Mouse (Mus musculus) lung, adult 2 months (tissue): ENCODE measurements at regions not wholly inside any gene's neighbourhood (a gene's known extent, or its start where the extent isn't known, plus 50 kb on each side); places are given as distances from the start of the nearest gene placed in this dataset.

Source experiments
- DNase-seq: peaks from one replicate; pipeline ENCODE4 v3.0.0; 2022
- H3K4me1 ChIP-seq: fragments of 200-500 bp; 2 replicates; pipeline ENCODE4 v1.6.1; 2011; ENCODE audit warnings: low read length; ENCODE audit not compliant: control insufficient read depth, insufficient read depth
- H3K4me3 ChIP-seq: fragments of 200-500 bp; replicated peaks from 2 replicates; pipeline ENCODE3; 2011; ENCODE audit warnings: low read depth, mild to moderate bottlenecking, control low read depth, low read length; ENCODE audit errors: extremely low read depth
- CTCF ChIP-seq: fragments of 200-500 bp; IDR thresholded peaks from 2 replicates; pipeline ENCODE4 v1.5.1; 2011; ENCODE audit warnings: mild to moderate bottlenecking, low read length, control low read depth; ENCODE audit not compliant: insufficient read depth
- POLR2A ChIP-seq: fragments of 200-500 bp; IDR thresholded peaks from 2 replicates; pipeline ENCODE4 v1.6.1; 2011; ENCODE audit warnings: low read depth, mild to moderate bottlenecking, control low read depth, low read length, borderline replicate concordance; ENCODE audit errors: extremely low read depth
- WGBS: fragments of 180-500 bp; shearing (Covaris S2); methylation state at CpG from one replicate; pipeline ENCODE4 v1.1.7; 2018; 5-methylcytosine and 5-hydroxymethylcytosine counted together

DNA sequence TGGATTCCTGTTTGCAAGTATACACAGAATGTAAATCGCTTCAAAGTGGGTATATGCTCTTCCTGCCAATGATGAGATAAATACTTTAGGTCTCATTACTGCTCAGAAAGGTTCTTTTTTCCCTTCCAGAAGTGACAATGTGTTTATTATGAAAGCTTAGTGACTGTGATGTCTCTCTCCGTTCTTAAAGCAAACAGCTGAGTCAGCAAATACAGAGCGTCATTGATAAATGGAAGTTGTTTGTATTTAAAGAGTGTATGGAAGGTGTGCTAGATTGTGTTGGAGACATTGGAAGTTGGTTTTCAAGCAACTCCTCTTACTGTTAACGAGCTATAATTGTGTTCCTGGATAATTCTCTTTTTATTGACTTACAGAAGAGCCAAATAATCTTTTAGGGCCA lies 408.0 kb downstream of the Prr30 start:
- DNase-seq = no peak
- Histone ChIP-seq H3K4me3 (no peak overlapping the region), H3K4me1 (no peaks in the 10 kb centered on the region)
- TF ChIP-seq CTCF = no peak
- 53% methylated on average over 4 of the region's 4 CpGs for WGBS

DNA sequence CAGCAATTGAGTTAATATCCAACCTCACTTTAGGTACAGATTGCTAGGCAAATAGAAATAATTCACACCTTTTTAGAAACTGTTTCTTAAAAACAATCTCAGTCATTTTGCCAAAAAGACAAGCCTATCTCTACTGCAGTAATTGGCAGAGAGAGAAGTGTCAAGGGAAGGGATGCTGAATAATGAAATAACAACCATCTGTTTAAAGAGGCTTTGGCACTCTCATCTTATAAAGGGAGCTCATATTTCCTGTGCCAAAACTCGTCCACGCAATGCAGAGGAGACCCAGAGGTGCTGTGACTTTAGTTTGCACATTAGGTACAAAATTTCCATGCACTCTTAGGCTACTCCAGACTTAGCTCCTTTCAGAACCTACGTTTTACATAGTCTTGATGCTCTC lies 418.2 kb downstream of the Prr30 start:
- Histone ChIP-seq H3K4me3 (no peak overlapping the region), H3K4me1 (no peaks in the 10 kb centered on the region)
- DNase-seq = no peak
- WGBS = 57% methylated on average over 3 of the region's 3 CpGs
- TF ChIP-seq POLR2A (no peak), CTCF (no peak)

DNA sequence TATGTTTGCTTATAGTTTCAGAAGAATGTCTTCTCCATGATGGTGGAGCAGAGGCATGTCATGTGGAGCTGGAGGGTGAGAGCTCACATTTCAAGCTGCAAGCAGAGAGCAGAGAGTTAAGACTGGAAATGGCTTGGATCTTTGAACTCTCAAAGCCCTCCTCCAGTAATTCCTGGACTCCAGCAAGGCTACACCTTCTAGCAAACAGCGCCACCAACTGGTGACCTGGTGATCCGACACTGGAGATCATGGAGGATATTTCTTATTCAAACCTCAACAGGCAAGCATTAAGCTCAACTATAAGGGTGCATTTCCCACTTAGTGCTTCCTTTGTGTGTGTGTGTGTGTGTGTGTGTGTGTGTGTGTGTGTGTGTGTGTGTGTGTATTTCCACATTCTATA lies 446.2 kb downstream of the Prr30 start:
- Histone ChIP-seq H3K4me1 (no peaks in the 10 kb centered on the region), H3K4me3 (no peak overlapping the region)
- 47% methylated on average over 2 of the region's 2 CpGs for WGBS
- DNase-seq = no peak
- TF ChIP-seq POLR2A (no peak), CTCF (peak; percentile 32; the same call in 1 of the 2 replicates)

DNA sequence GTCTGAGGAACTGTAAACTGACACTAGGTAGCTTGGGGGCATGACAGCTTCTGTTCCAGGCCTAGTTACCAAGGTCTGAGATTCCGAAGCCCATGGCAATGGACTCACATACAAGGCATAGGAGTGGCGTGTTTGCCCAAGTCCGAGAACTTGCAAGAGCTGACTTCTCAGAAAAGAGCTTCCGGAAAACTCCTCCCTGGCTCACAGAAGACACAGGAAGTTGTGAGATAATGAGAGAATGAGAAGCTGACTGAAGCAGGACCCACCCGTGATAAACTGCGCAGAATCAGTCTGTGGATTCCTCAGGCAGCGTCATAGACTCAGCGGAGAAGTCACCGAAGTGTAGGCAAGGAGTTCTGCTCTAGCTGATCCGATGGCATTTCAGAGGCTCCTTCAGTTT lies 447.4 kb downstream of the Prr30 start:
- no peak for DNase-seq
- no peak for TF ChIP-seq CTCF
- TF ChIP-seq POLR2A = no peak
- 52% methylated on average over 10 of the region's 10 CpGs for WGBS
- Histone ChIP-seq H3K4me1 (no peaks in the 10 kb centered on the region), H3K4me3 (no peak overlapping the region)

DNA sequence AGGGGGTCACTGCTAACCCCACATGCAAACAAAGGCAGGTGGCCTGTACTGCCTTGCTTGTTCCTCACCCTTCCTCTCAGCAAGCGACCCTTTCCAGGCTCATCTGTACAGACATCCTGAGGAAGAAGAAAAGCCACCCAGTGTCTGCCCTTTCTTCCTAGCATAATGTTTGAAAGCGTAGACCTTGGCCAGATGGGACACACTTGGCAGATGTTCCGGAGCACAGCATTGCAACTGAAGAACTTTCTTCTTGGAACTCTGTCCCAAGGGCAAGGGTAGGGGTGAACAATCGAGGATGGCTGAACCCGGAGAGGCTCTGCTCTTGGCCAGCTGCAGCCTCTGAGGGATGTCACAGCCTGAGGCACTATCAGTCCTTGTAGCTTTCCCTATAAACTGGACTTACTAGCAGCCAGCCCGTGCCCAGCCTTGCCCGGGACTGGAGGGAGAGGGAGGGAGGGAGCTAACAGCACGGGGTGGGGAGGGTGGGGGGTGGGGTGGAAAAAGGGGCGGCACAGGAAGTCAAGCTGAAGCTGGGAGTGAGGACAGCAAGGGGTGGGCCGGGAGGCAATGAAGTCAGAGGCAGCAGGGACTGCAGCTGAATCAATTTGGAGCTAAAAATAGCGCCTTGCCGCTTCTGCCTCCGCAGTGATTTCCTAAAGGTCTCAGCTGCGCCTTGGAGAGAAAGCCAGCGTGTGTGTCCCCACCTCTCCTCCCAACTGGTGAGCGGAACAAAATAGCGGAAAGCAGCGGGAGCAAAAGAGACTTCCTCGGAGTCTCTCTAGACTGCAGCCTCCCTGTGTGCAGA lies 450.2 kb downstream of the Prr30 start:
- Histone ChIP-seq H3K4me3 (peak overlapping the region; percentile 55), H3K4me1 (no peaks in the 10 kb centered on the region)
- no peak; the same call in 1 of the 2 replicates for TF ChIP-seq POLR2A
- TF ChIP-seq CTCF = no peak
- peak; percentile 9 for DNase-seq
- WGBS = 6% methylated on average over 19 of the region's 19 CpGs

DNA sequence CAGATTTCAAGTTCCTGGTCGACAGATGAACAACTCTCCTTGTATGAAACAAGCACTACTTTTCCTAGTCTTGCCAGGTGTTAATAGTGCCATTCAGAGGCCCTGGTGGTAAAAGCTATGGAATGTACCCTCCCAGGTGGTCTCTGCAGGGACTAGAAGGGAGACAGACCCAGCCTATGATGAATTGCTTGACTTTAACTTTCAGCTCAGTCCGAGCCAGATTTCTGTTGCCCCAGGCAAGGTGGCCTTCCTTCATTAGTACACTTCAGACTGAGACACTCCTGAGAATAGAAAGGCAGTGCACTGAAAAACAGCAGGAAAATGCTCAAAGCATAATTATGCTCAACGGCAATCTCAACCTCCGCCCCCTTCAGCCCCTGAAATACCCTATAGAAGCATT lies 450.8 kb upstream of the Klf12 start:
- Histone ChIP-seq H3K4me1 (no peaks in the 10 kb centered on the region), H3K4me3 (no peak overlapping the region)
- no peak for DNase-seq
- WGBS = 75% methylated on average over 4 of the region's 4 CpGs
- TF ChIP-seq POLR2A (no peak), CTCF (no peak)

DNA sequence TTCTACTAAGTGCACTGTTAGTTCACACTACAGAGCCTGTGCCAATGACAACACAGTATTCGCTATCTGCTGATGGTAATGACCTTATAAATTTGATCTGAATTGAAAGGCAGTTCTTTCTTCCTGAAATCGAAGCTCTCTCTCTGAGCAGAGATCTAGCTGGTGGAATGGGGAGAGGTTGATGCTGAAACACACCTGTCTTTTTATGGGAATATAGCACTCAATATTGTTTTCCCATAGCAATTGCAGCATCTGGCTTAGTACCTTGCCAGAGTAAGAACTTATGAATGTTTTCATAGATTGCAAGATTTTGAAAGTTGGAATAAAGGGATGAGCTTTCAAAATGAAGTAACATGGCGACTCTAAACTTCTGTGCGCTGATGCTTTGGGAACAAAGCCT lies 444.0 kb upstream of the Klf12 start:
- Histone ChIP-seq H3K4me3 (no peak overlapping the region), H3K4me1 (no peaks in the 10 kb centered on the region)
- no peak for DNase-seq
- no peak for TF ChIP-seq CTCF
- 78% methylated on average over 4 of the region's 4 CpGs for WGBS

DNA sequence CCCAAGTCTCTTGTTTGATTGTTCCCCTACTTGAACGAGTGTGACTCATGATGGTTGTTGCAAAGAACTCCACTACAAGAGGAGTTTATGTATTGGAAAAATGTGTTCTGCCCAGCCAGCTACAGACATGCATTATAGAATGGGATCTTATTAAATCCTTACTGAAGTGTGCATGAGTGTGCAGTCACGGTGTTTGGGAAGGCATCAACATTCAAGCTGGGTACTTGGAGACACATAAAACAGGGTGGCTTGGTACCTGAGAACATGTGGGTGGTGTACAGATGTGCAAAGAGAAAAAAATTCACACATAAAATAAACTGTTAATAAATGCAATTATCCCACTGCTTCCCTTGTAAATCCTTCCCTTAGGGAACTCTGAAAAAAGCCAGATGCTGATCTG lies 443.2 kb upstream of the Klf12 start:
- no peaks in the 10 kb centered on the region for H3K4me1 ChIP-seq
- WGBS = 71% methylated on average over 2 of the region's 2 CpGs
- no peak for DNase-seq
- TF ChIP-seq CTCF (no peak), POLR2A (no peak)
- H3K4me3 ChIP-seq = no peak overlapping the region

DNA sequence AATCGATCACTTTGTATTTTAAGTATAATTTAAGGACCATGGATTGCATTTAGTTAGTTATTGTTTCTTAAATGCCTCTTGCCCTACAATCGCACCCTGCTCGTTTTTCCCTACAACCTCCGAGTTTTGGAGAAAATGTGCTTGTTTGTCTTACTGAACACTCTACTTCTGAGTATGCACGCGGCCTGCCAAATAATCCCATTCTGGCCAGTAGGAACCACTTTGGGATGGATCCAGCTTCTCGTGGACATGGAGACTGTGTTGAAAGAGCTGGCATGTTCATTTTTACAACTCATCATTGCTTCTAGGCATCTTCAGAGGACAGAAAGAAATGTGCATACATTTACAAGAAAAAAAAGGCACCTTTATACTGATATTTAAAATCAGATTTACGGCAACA lies 440.5 kb upstream of the Klf12 start:
- Histone ChIP-seq H3K4me3 (no peak overlapping the region), H3K4me1 (no peaks in the 10 kb centered on the region)
- 34% methylated on average over 8 of the region's 8 CpGs for WGBS
- DNase-seq = no peak
- TF ChIP-seq CTCF (no peak), POLR2A (no peak)

DNA sequence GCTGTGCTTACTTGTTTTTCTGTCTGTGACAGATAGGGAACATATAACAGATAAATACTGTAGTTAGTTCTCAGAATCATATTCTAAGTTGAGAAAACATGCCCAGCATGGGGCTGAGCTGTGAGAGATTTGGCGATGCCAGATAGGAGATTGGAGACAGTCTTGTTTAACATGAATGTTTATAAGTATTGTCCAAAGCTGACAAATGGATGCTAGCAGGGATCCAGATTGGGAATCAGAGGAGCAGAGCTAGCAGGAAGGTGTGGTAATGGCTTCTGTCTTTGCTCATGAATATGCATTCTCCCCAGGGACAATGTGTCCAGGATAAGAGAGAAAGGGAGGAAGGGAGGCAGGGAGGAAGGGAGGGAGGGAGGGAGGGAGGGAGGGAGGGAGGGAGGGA lies 436.2 kb upstream of the Klf12 start:
- no peak for TF ChIP-seq CTCF
- no peak for TF ChIP-seq POLR2A
- Histone ChIP-seq H3K4me1 (no peaks in the 10 kb centered on the region), H3K4me3 (no peak overlapping the region)
- DNase-seq = no peak
- WGBS = 42% methylated on average over 1 of the region's 1 CpGs
